21 mouse cellular contexts compared by ENCODE assay signal in the genomic region with DNA sequence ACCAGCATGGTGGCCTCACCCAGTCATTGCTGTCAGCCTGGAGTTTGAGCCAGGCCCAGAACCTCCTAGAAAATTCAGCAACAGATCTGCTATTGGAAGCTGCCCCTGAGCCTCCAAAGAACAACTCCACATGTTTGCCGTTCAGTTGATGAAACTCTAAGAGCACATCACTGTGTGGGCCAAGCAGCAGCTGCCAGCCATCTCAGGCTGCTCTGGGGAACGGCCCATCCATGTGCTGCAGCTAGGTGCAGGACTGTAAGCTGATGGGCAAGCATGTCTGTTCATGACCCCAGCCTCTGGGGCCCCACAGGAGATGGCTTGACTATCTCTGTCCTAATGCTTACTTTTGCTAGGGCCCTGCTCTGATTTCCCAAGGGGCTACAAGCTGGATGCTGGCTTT. TPM values are rescaled to one million over a fixed set of nuclear protein-coding genes. Genes with fewer than 3 reads are reported as not detected.
DNase-seq lines count a peak whose midpoint lies in the region; ATAC-seq lines count a peak whose summit lies in the region.
"Had no signal": no experiment of that assay in that cellular context is flagged by ENCODE, and none has a peak within 500 bp of the region (broad histone marks: within the 10 kb centered on the region; RNA-seq: fewer than 3 reads in every experiment).

No protein-coding gene starts in this region.

- 66% methylated on average over 2 of the region's 2 CpGs for WGBS in intestine, embryonic 14.5 days
- 71% methylated on average over 2 of the region's 2 CpGs for WGBS in intestine, embryonic 16.5 days
- WGBS in stomach, embryonic 14.5 days = 58% methylated on average over 2 of the region's 2 CpGs

- H3K9ac ChIP-seq in intestine, embryonic 14.5 days (ENCODE audit: low read length) = no peak overlapping the region
- no peak overlapping the region for H3K9ac ChIP-seq in intestine, embryonic 16.5 days (ENCODE audit: low read depth, low read length)
- no peak overlapping the region for H3K9ac ChIP-seq in stomach, embryonic 14.5 days (replicated peaks; ENCODE audit: low read depth, low read length)
- H3K9ac ChIP-seq: hindbrain, embryonic 15.5 days; kidney, embryonic 15.5 days; midbrain, embryonic 12.5 days had no signal

- no peaks in the 10 kb centered on the region for H3K27me3 ChIP-seq in intestine, embryonic 14.5 days (replicated peaks; ENCODE audit: control insufficient read depth, insufficient read depth, low read length)
- no peaks in the 10 kb centered on the region for H3K27me3 ChIP-seq in intestine, embryonic 16.5 days (replicated peaks; ENCODE audit: control insufficient read depth, insufficient read depth, low read length)
- no peaks in the 10 kb centered on the region for H3K27me3 ChIP-seq in stomach, embryonic 14.5 days (ENCODE audit: control insufficient read depth, insufficient read depth, low read length)
- H3K27me3 ChIP-seq: CH12.LX; hindbrain, embryonic 15.5 days; kidney, embryonic 15.5 days; limb, embryonic 13.5 days; midbrain, embryonic 12.5 days had no signal

- H3K9me3 ChIP-seq in intestine, embryonic 14.5 days (ENCODE audit: control insufficient read depth, low read length) = no peaks in the 10 kb centered on the region
- no peaks in the 10 kb centered on the region for H3K9me3 ChIP-seq in intestine, embryonic 16.5 days (ENCODE audit: control insufficient read depth, low read length)
- no peaks in the 10 kb centered on the region for H3K9me3 ChIP-seq in stomach, embryonic 14.5 days (ENCODE audit: control insufficient read depth, low read depth, low read length)
- H3K9me3 ChIP-seq: hindbrain, embryonic 15.5 days; kidney, embryonic 15.5 days; limb, embryonic 13.5 days; midbrain, embryonic 12.5 days had no signal

- peak overlapping the region; percentile 14; the same call in 1 of the 2 replicates for H3K27ac ChIP-seq in intestine, embryonic 14.5 days (ENCODE audit: low read depth)
- no peak overlapping the region for H3K27ac ChIP-seq in intestine, embryonic 16.5 days (ENCODE audit: low read length)
- peak overlapping the region; percentile 36; the same call in 1 of the 2 replicates for H3K27ac ChIP-seq in brown adipose tissue, adult 24 weeks (replicated peaks; ENCODE audit: low read depth, low read length)
- peak overlapping the region; percentile 28; the same call in 1 of the 2 replicates for H3K27ac ChIP-seq in stomach, embryonic 14.5 days (ENCODE audit: low read length)
- H3K27ac ChIP-seq: hindbrain, embryonic 15.5 days; kidney, embryonic 15.5 days; limb, embryonic 13.5 days; midbrain, embryonic 12.5 days had no signal

- peaks cover 24% of the 10 kb centered on the region for H3K4me1 ChIP-seq in intestine, embryonic 14.5 days (replicated peaks; ENCODE audit: control insufficient read depth, insufficient read depth, low read length)
- H3K4me1 ChIP-seq in intestine, embryonic 16.5 days (ENCODE audit: control insufficient read depth, insufficient read depth, low read length) = peaks cover 33% of the 10 kb centered on the region
- peaks cover 15% of the 10 kb centered on the region for H3K4me1 ChIP-seq in brown adipose tissue, adult 24 weeks (ENCODE audit: control insufficient read depth, insufficient read depth, insufficient read length, low read length)
- peaks cover 24% of the 10 kb centered on the region for H3K4me1 ChIP-seq in stomach, embryonic 14.5 days (ENCODE audit: control insufficient read depth, insufficient read depth, low read length)

- H3K4me2 ChIP-seq in intestine, embryonic 14.5 days (ENCODE audit: low read length) = no peak overlapping the region
- H3K4me2 ChIP-seq in intestine, embryonic 16.5 days (ENCODE audit: low read depth, low read length) = no peak overlapping the region
- no peak overlapping the region for H3K4me2 ChIP-seq in stomach, embryonic 14.5 days (replicated peaks; ENCODE audit: low read depth, low read length)
- H3K4me2 ChIP-seq: hindbrain, embryonic 15.5 days; kidney, embryonic 15.5 days; limb, embryonic 13.5 days; midbrain, embryonic 12.5 days had no signal

- ATAC-seq in intestine, embryonic 14.5 days (replicated peaks; ENCODE audit: low FRiP score, low TSS enrichment, low read depth) = no peak
- ATAC-seq in intestine, embryonic 16.5 days = no peak
- ATAC-seq in stomach, embryonic 14.5 days (ENCODE audit: insufficient number of reproducible peaks, insufficient read depth, low FRiP score, low read depth) = no peak
- ATAC-seq: intestine, postnatal 0 days had no signal

- DNase-seq in heart, adult 11 months = peak; percentile 95
- DNase-seq in heart, postnatal 4 days = no peak
- no peak for DNase-seq in intestine, embryonic 14.5 days (ENCODE audit: low spot score)
- DNase-seq in frontal cortex, postnatal 25 days (ENCODE audit: low spot score in 2 of 2) = no peak
- DNase-seq: adrenal gland, postnatal 14 days; cerebellum, adult 11 months; cerebellum, postnatal 10 days; gastrocnemius, postnatal 14 days; kidney, postnatal 4 days; thymus, adult 18-20 months; thymus, postnatal 4 days had no signal

- H3K4me3 ChIP-seq in intestine, embryonic 14.5 days (ENCODE audit: low read depth, low read length) = no peak overlapping the region
- H3K4me3 ChIP-seq in intestine, embryonic 16.5 days (ENCODE audit: low read length) = no peak overlapping the region
- no peak overlapping the region for H3K4me3 ChIP-seq in brown adipose tissue, adult 24 weeks (ENCODE audit: insufficient read depth, low read depth, low read length)
- H3K4me3 ChIP-seq in stomach, embryonic 14.5 days (ENCODE audit: low read depth, low read length) = no peak overlapping the region
- H3K4me3 ChIP-seq: hindbrain, embryonic 15.5 days; kidney, embryonic 15.5 days; limb, embryonic 13.5 days; midbrain, embryonic 12.5 days had no signal

- peaks cover 9% of the 10 kb centered on the region; the same call in 1 of the 2 replicates for H3K36me3 ChIP-seq in intestine, embryonic 14.5 days (ENCODE audit: control insufficient read depth, insufficient read depth, low read length)
- no peaks in the 10 kb centered on the region for H3K36me3 ChIP-seq in intestine, embryonic 16.5 days (ENCODE audit: control insufficient read depth, insufficient read depth, low read length)
- H3K36me3 ChIP-seq in stomach, embryonic 14.5 days (ENCODE audit: control insufficient read depth, insufficient read depth, low read length) = peaks cover 8% of the 10 kb centered on the region; the same call in 1 of the 2 replicates

RNA-seq across cellular contexts. Expression of a gene that starts 19.4 kb away (rescaled TPM):
- 10 to 100 TPM; 30.1 to 31.0 TPM for total RNA-seq in heart, postnatal 4 days (2021)
- 20.0 and 23.1 TPM in 2 replicates for polyA plus RNA-seq in intestine, embryonic 14.5 days (2014; fragmentation: Nextera tagmentation; extraction: Ambion mirVana)
- 9.6 and 10.0 TPM in 2 replicates for polyA plus RNA-seq in intestine, embryonic 16.5 days (2015; fragmentation: Nextera tagmentation; extraction: Ambion mirVana)
- 3.4 and 5.6 TPM in 2 replicates for polyA plus RNA-seq in brown adipose tissue, adult 24 weeks (2012; ENCODE audit: insufficient read depth, insufficient read length, missing spikeins)
- polyA plus RNA-seq in stomach, embryonic 14.5 days (2014; fragmentation: Nextera tagmentation; extraction: Ambion mirVana) = 31.7 and 34.6 TPM in 2 replicates
- total RNA-seq: monocyte, adult 5-6 weeks had no signal
